Mouse (Mus musculus): ENCODE measurements around the gene Chit1. TPM values are rescaled to one million over a fixed set of nuclear protein-coding genes. Genes with fewer than 3 reads are reported as not detected.

Gene Chit1
- polyA plus RNA-seq, 1 experiment from 2014 or later, result 0.58 TPM

DNA sequence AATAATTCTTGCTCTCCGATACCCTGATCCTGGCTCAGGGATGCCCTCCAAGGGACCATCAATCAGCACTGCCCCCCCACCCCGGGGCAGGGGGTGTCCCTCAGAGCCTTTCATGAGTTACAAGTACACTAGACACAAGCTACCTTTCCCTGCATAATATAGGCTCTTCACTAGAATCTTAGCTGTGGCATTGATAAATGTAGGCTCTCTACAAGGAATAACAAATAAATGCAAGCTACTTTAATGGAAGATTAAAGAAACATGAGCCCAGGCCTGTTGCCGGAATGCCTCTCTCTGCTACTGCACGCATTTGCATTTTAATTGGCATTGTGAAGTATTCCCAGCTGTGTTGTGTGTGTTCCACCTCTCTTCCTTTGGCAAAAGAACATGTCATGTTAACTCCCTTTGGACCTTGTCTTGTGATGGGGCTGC, 31.3 kb downstream of the Chit1 start:
- DNase-seq (ENCODE audit: low spot score) (no peak), ATAC-seq (replicated peaks; ENCODE audit: low FRiP score, low read depth) (no peak)
- no peak for TF ChIP-seq CTCF (IDR thresholded peaks at IDR 0.05; ENCODE audit: low read depth)
- no peak overlapping the region for H3K27ac ChIP-seq
- no peak overlapping the region for H3K4me2 ChIP-seq (ENCODE audit: low read length)
- H3K36me3 ChIP-seq (ENCODE audit: insufficient read depth, low read length), result no peaks in the 10 kb centered on the region
- WGBS, result 43% methylated on average over 4 of the region's 4 CpGs
- H3K9me3 ChIP-seq (replicated peaks; ENCODE audit: low read length), result no peaks in the 10 kb centered on the region
- H3K4me3 ChIP-seq (replicated peaks; ENCODE audit: low read depth, low read length), result no peak overlapping the region
- H3K4me1 ChIP-seq (replicated peaks; ENCODE audit: insufficient read depth, low read length), result no peaks in the 10 kb centered on the region
- H3K27me3 ChIP-seq (ENCODE audit: insufficient read depth, low read length), result no peaks in the 10 kb centered on the region
- no peak overlapping the region for H3K9ac ChIP-seq (ENCODE audit: low read depth, low read length)

- H3K9ac ChIP-seq (ENCODE audit: low read depth, low read length), result no peak overlapping the region
- ATAC-seq (replicated peaks; ENCODE audit: low FRiP score, low read depth), result no peak
- no peak for DNase-seq (ENCODE audit: low spot score)
- WGBS, result 82% methylated on average over 8 of the region's 8 CpGs
- TF ChIP-seq CTCF (IDR thresholded peaks at IDR 0.05; ENCODE audit: low read depth), result no peak
- no peaks in the 10 kb centered on the region for H3K9me3 ChIP-seq (replicated peaks; ENCODE audit: low read length)
- H3K27ac ChIP-seq, result no peak overlapping the region
- no peaks in the 10 kb centered on the region for H3K27me3 ChIP-seq (ENCODE audit: insufficient read depth, low read length)
- no peak overlapping the region for H3K4me3 ChIP-seq (replicated peaks; ENCODE audit: low read depth, low read length)
- no peak overlapping the region for H3K4me2 ChIP-seq (ENCODE audit: low read length)
- peaks cover 3% of the 10 kb centered on the region; the same call in 1 of the 2 replicates for H3K4me1 ChIP-seq (replicated peaks; ENCODE audit: insufficient read depth, low read length)
- no peaks in the 10 kb centered on the region for H3K36me3 ChIP-seq (ENCODE audit: insufficient read depth, low read length)
Measured at GRCm38 (mm10) chr1:134146066-134146465, 35.0 kb downstream of the Chit1 start.

- no peak for TF ChIP-seq CTCF (IDR thresholded peaks at IDR 0.05; ENCODE audit: low read depth)
- no peak overlapping the region for H3K9ac ChIP-seq (ENCODE audit: low read depth, low read length)
- 0 out of 2 replicates have a peak, but pooled peaks have one; percentile 29 for ATAC-seq (replicated peaks; ENCODE audit: low FRiP score, low read depth)
- WGBS, result 41% methylated on average over 8 of the region's 8 CpGs
- no peaks in the 10 kb centered on the region for H3K27me3 ChIP-seq (ENCODE audit: insufficient read depth, low read length)
- DNase-seq (ENCODE audit: low spot score), result peak; percentile 52
- no peaks in the 10 kb centered on the region for H3K36me3 ChIP-seq (ENCODE audit: insufficient read depth, low read length)
- H3K4me2 ChIP-seq (ENCODE audit: low read length), result no peak overlapping the region
- H3K4me3 ChIP-seq (replicated peaks; ENCODE audit: low read depth, low read length), result no peak overlapping the region
- H3K4me1 ChIP-seq (replicated peaks; ENCODE audit: insufficient read depth, low read length), result peaks cover 3% of the 10 kb centered on the region; the same call in 1 of the 2 replicates
- no peaks in the 10 kb centered on the region for H3K9me3 ChIP-seq (replicated peaks; ENCODE audit: low read length)
- no peak overlapping the region for H3K27ac ChIP-seq
Measured at GRCm38 (mm10) chr1:134150076-134150475, 39.0 kb downstream of the Chit1 start.

- no peak for DNase-seq (ENCODE audit: low spot score)
- Histone ChIP-seq H3K27ac (no peak overlapping the region), H3K36me3 (ENCODE audit: insufficient read depth, low read length) (no peaks in the 10 kb centered on the region), H3K9ac (ENCODE audit: low read depth, low read length) (no peak overlapping the region), H3K4me2 (ENCODE audit: low read length) (no peak overlapping the region), H3K9me3 (replicated peaks; ENCODE audit: low read length) (no peaks in the 10 kb centered on the region), H3K4me3 (replicated peaks; ENCODE audit: low read depth, low read length) (no peak overlapping the region), H3K4me1 (replicated peaks; ENCODE audit: insufficient read depth, low read length) (peaks cover 3% of the 10 kb centered on the region; the same call in 1 of the 2 replicates), H3K27me3 (ENCODE audit: insufficient read depth, low read length) (no peaks in the 10 kb centered on the region)
- no peak for ATAC-seq (replicated peaks; ENCODE audit: low FRiP score, low read depth)
- TF ChIP-seq CTCF (IDR thresholded peaks at IDR 0.05; ENCODE audit: low read depth), result no peak
- 94% methylated on average over 9 of the region's 9 CpGs for WGBS
Measured at GRCm38 (mm10) chr1:134150745-134151144, 39.7 kb downstream of the Chit1 start.

DNA sequence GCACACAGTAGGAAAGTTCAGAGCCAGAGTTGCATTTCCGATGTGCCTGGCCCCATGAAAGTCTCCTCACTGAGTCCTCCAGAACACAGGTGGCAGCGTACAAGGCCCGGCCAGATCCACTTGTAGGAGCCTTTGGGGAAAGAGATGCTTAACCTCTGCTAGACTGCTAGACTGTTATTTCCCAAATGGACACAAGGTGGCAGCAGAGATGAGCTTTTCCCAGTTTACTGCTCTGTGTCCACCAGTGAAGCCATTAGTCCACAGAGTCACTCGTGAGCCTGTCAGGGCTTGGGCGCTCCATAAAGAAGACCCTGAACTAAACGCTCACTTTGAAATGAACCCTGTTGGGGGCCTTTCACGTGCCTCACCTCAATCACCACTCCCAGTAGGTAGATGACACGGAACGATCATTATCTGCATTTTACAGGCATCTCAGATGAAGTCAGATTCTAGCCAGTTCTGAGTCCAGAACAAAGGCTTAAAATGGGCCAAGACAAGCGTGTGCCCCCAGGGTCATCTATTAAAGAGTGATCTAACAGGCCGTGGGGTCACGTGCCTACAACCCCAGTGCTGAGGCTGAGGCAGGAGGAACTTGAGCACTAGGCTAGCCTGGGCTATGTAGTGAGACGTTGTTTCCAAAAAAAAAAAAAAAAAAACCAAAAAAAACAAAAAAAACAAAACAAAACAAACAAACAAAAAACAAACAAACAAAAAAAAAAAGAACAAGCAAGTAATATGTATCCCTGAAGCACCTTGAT, 40.8 kb downstream of the Chit1 start:
- no peak overlapping the region for H3K27ac ChIP-seq
- no peak overlapping the region for H3K4me3 ChIP-seq (replicated peaks; ENCODE audit: low read depth, low read length)
- DNase-seq (ENCODE audit: low spot score), result peak; percentile 93
- 24% methylated on average over 13 of the region's 13 CpGs for WGBS
- no peak; the same call in 1 of the 2 replicates for ATAC-seq (replicated peaks; ENCODE audit: low FRiP score, low read depth)
- H3K9ac ChIP-seq (ENCODE audit: low read depth, low read length), result no peak overlapping the region
- peak; percentile 96 for TF ChIP-seq CTCF (IDR thresholded peaks at IDR 0.05; ENCODE audit: low read depth)
- no peaks in the 10 kb centered on the region for H3K9me3 ChIP-seq (replicated peaks; ENCODE audit: low read length)
- H3K36me3 ChIP-seq (ENCODE audit: insufficient read depth, low read length), result no peaks in the 10 kb centered on the region
- no peak overlapping the region for H3K4me2 ChIP-seq (ENCODE audit: low read length)
- H3K4me1 ChIP-seq (replicated peaks; ENCODE audit: insufficient read depth, low read length), result peaks cover 3% of the 10 kb centered on the region; the same call in 1 of the 2 replicates
- no peaks in the 10 kb centered on the region for H3K27me3 ChIP-seq (ENCODE audit: insufficient read depth, low read length)

GRCm38 (mm10) chr1:134152626-134153590, 41.9 kb downstream of the Chit1 start:
- TF ChIP-seq CTCF (IDR thresholded peaks at IDR 0.05; ENCODE audit: low read depth), result no peak
- no peak for DNase-seq (ENCODE audit: low spot score)
- Histone ChIP-seq H3K27me3 (ENCODE audit: insufficient read depth, low read length) (no peaks in the 10 kb centered on the region), H3K4me2 (ENCODE audit: low read length) (no peak overlapping the region), H3K4me1 (replicated peaks; ENCODE audit: insufficient read depth, low read length) (peaks cover 3% of the 10 kb centered on the region; the same call in 1 of the 2 replicates), H3K36me3 (ENCODE audit: insufficient read depth, low read length) (no peaks in the 10 kb centered on the region), H3K9me3 (replicated peaks; ENCODE audit: low read length) (no peaks in the 10 kb centered on the region), H3K27ac (no peak overlapping the region), H3K9ac (ENCODE audit: low read depth, low read length) (no peak overlapping the region), H3K4me3 (replicated peaks; ENCODE audit: low read depth, low read length) (no peak overlapping the region)
- WGBS, result 70% methylated on average over 21 of the region's 21 CpGs
- no peak for ATAC-seq (replicated peaks; ENCODE audit: low FRiP score, low read depth)

Measured in kidney, postnatal 0 days (tissue).